Comparison of ENCODE assay signal across 8 mouse cellular contexts in the genomic region with DNA sequence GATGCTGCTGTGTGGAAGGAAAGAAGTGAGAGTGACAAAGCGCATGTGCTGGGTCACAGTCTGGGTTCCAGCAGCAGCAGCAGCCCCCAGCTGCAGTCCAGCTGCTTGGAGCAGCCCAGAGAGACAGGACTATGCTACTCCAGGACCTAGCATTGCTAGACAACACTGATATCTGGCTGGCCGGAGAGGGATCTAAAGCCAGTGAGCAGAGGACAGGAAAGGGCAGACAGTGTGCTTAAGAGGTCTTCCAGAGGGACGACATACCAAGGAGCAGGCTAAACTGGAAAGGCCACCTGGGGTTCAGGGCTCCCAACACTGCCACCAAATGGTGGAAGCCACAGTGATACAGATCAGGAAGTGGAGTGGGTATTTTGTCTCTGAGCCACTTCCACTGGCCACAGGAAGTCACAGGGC.
DNase-seq lines count a peak whose midpoint lies in the region; ATAC-seq and TF ChIP-seq lines count a peak whose summit lies in the region.

No protein-coding gene starts in this region.

- peak; percentile 83 for TF ChIP-seq EP300 in lung, postnatal 0 days (IDR thresholded peaks at IDR 0.05)

- peak; percentile 18 for DNase-seq in midbrain, embryonic 14.5 days
- peak; percentile 55 for DNase-seq in embryonic facial prominence, embryonic 14.5 days (ENCODE audit: low spot score)
- peak; percentile 94 for DNase-seq in lung, postnatal 0 days (ENCODE audit: low spot score)
- DNase-seq in left cerebral cortex, postnatal 25 days (ENCODE audit: low spot score in 2 of 2) = no peak
- DNase-seq in yolk sac, embryonic 10.5 days (ENCODE audit: low spot score) = no peak
- DNase-seq in thymus, adult 18-20 months = no peak

- no peak overlapping the region for H3K27ac ChIP-seq in midbrain, embryonic 14.5 days (replicated peaks; ENCODE audit: low read depth, low read length)
- H3K27ac ChIP-seq in midbrain, embryonic 16.5 days (ENCODE audit: low read length) = no peak overlapping the region
- H3K27ac ChIP-seq in embryonic facial prominence, embryonic 14.5 days (replicated peaks; ENCODE audit: low read depth, low read length) = no peak overlapping the region
- peak overlapping the region; percentile 65 for H3K27ac ChIP-seq in intestine, embryonic 16.5 days (ENCODE audit: low read length)
- H3K27ac ChIP-seq in lung, postnatal 0 days (ENCODE audit: low read length) = peak overlapping the region; percentile 84

- H3K36me3 ChIP-seq in midbrain, embryonic 14.5 days (ENCODE audit: control insufficient read depth, insufficient read depth, low read length) = no peaks in the 10 kb centered on the region
- H3K36me3 ChIP-seq in midbrain, embryonic 16.5 days (ENCODE audit: control insufficient read depth, insufficient read depth, low read length) = no peaks in the 10 kb centered on the region
- H3K36me3 ChIP-seq in embryonic facial prominence, embryonic 14.5 days (ENCODE audit: control insufficient read depth, insufficient read depth, low read length) = no peaks in the 10 kb centered on the region
- H3K36me3 ChIP-seq in intestine, embryonic 16.5 days (ENCODE audit: control insufficient read depth, insufficient read depth, low read length) = no peaks in the 10 kb centered on the region
- H3K36me3 ChIP-seq in lung, postnatal 0 days (ENCODE audit: insufficient read depth, low read length) = no peaks in the 10 kb centered on the region

- WGBS in midbrain, embryonic 14.5 days = 41% methylated on average over 3 of the region's 3 CpGs
- WGBS in midbrain, embryonic 16.5 days = 29% methylated on average over 3 of the region's 3 CpGs
- 29% methylated on average over 3 of the region's 3 CpGs for WGBS in embryonic facial prominence, embryonic 14.5 days
- 21% methylated on average over 3 of the region's 3 CpGs for WGBS in intestine, embryonic 16.5 days
- WGBS in lung, postnatal 0 days = 22% methylated on average over 3 of the region's 3 CpGs

- peaks cover 6% of the 10 kb centered on the region for H3K4me1 ChIP-seq in midbrain, embryonic 14.5 days (ENCODE audit: control insufficient read depth, insufficient read depth, low read length)
- peaks cover 3% of the 10 kb centered on the region; the same call in 1 of the 2 replicates for H3K4me1 ChIP-seq in midbrain, embryonic 16.5 days (ENCODE audit: control insufficient read depth, insufficient read depth, low read length)
- no peaks in the 10 kb centered on the region; the same call in 1 of the 2 replicates for H3K4me1 ChIP-seq in embryonic facial prominence, embryonic 14.5 days (ENCODE audit: control insufficient read depth, insufficient read depth, low read length)
- peaks cover 11% of the 10 kb centered on the region for H3K4me1 ChIP-seq in intestine, embryonic 16.5 days (ENCODE audit: control insufficient read depth, insufficient read depth, low read length)
- H3K4me1 ChIP-seq in lung, postnatal 0 days (ENCODE audit: insufficient read depth, low read depth, low read length) = peaks cover 37% of the 10 kb centered on the region; the same call in 1 of the 2 replicates

- no peaks in the 10 kb centered on the region for H3K27me3 ChIP-seq in midbrain, embryonic 14.5 days (ENCODE audit: control insufficient read depth, insufficient read depth, low read length)
- no peaks in the 10 kb centered on the region; the same call in 1 of the 2 replicates for H3K27me3 ChIP-seq in midbrain, embryonic 16.5 days (ENCODE audit: control insufficient read depth, insufficient read depth, low read depth, low read length)
- H3K27me3 ChIP-seq in embryonic facial prominence, embryonic 14.5 days (replicated peaks; ENCODE audit: control insufficient read depth, insufficient read depth, low read length) = no peaks in the 10 kb centered on the region
- no peaks in the 10 kb centered on the region for H3K27me3 ChIP-seq in intestine, embryonic 16.5 days (replicated peaks; ENCODE audit: control insufficient read depth, insufficient read depth, low read length)
- H3K27me3 ChIP-seq in lung, postnatal 0 days (replicated peaks; ENCODE audit: insufficient read depth, low read length) = no peaks in the 10 kb centered on the region

- no peak overlapping the region for H3K9ac ChIP-seq in midbrain, embryonic 14.5 days (replicated peaks; ENCODE audit: low read length)
- no peak overlapping the region for H3K9ac ChIP-seq in midbrain, embryonic 16.5 days (ENCODE audit: low read depth, low read length)
- H3K9ac ChIP-seq in embryonic facial prominence, embryonic 14.5 days (ENCODE audit: low read depth, low read length) = no peak overlapping the region
- peak overlapping the region; percentile 6; the same call in 1 of the 2 replicates for H3K9ac ChIP-seq in intestine, embryonic 16.5 days (ENCODE audit: low read depth, low read length)
- no peak overlapping the region for H3K9ac ChIP-seq in lung, postnatal 0 days (replicated peaks; ENCODE audit: low read depth)

- no peak for ATAC-seq in midbrain, embryonic 14.5 days (ENCODE audit: low FRiP score, low TSS enrichment)
- no peak for ATAC-seq in midbrain, embryonic 16.5 days
- ATAC-seq in embryonic facial prominence, embryonic 14.5 days (ENCODE audit: low read depth) = no peak
- peak; percentile 66 for ATAC-seq in intestine, embryonic 16.5 days
- ATAC-seq in lung, postnatal 0 days = peak; percentile 86

- peak; percentile 79 for TF ChIP-seq CTCF in lung, postnatal 0 days (IDR thresholded peaks at IDR 0.05)

- H3K4me2 ChIP-seq in midbrain, embryonic 14.5 days (ENCODE audit: low read length) = no peak overlapping the region
- H3K4me2 ChIP-seq in midbrain, embryonic 16.5 days (ENCODE audit: low read length) = no peak overlapping the region
- no peak overlapping the region for H3K4me2 ChIP-seq in embryonic facial prominence, embryonic 14.5 days (ENCODE audit: low read depth, low read length)
- H3K4me2 ChIP-seq in intestine, embryonic 16.5 days (ENCODE audit: low read depth, low read length) = no peak overlapping the region
- H3K4me2 ChIP-seq in lung, postnatal 0 days (replicated peaks; ENCODE audit: low read depth, low read length) = no peak overlapping the region

- intact Hi-C loops in left cerebral cortex, postnatal 25 days (cut with DNase I) = no loop called here

- no peaks in the 10 kb centered on the region for H3K9me3 ChIP-seq in midbrain, embryonic 14.5 days (ENCODE audit: control insufficient read depth, low read length)
- no peaks in the 10 kb centered on the region for H3K9me3 ChIP-seq in midbrain, embryonic 16.5 days (replicated peaks; ENCODE audit: control insufficient read depth, low read length, poor library complexity, severe bottlenecking)
- no peaks in the 10 kb centered on the region for H3K9me3 ChIP-seq in embryonic facial prominence, embryonic 14.5 days (ENCODE audit: control insufficient read depth, low read length)
- H3K9me3 ChIP-seq in intestine, embryonic 16.5 days (ENCODE audit: control insufficient read depth, low read length) = no peaks in the 10 kb centered on the region
- H3K9me3 ChIP-seq in lung, postnatal 0 days (ENCODE audit: low read length) = no peaks in the 10 kb centered on the region

- H3K4me3 ChIP-seq in midbrain, embryonic 14.5 days (replicated peaks; ENCODE audit: low read depth, low read length) = no peak overlapping the region
- no peak overlapping the region for H3K4me3 ChIP-seq in midbrain, embryonic 16.5 days (ENCODE audit: low read depth, low read length)
- no peak overlapping the region for H3K4me3 ChIP-seq in embryonic facial prominence, embryonic 14.5 days (ENCODE audit: low read depth, low read length)
- H3K4me3 ChIP-seq in intestine, embryonic 16.5 days (ENCODE audit: low read length) = no peak overlapping the region
- H3K4me3 ChIP-seq in lung, postnatal 0 days (ENCODE audit: low read depth, low read length) = no peak overlapping the region

Comparison
In these comparisons a context has a peak if more than half of its experiments do, and no peak if none do; other contexts are left out.
1. ATAC-seq: peak in intestine, embryonic 16.5 days (single experiment) and lung, postnatal 0 days (single experiment); none in midbrain, embryonic 14.5 days (single experiment), midbrain, embryonic 16.5 days (single experiment) and embryonic facial prominence, embryonic 14.5 days (single experiment).
2. DNase-seq: peak in midbrain, embryonic 14.5 days (single experiment), embryonic facial prominence, embryonic 14.5 days (single experiment) and lung, postnatal 0 days (single experiment); none in left cerebral cortex, postnatal 25 days (0 of 2), yolk sac, embryonic 10.5 days (single experiment) and thymus, adult 18-20 months (0 of 2).
3. H3K27ac ChIP-seq: peak in intestine, embryonic 16.5 days (single experiment) and lung, postnatal 0 days (single experiment); none in midbrain, embryonic 14.5 days (single experiment), midbrain, embryonic 16.5 days (single experiment) and embryonic facial prominence, embryonic 14.5 days (single experiment).